Mouse (Mus musculus): ENCODE results near the gene E4f1.

Gene E4f1

DNA sequence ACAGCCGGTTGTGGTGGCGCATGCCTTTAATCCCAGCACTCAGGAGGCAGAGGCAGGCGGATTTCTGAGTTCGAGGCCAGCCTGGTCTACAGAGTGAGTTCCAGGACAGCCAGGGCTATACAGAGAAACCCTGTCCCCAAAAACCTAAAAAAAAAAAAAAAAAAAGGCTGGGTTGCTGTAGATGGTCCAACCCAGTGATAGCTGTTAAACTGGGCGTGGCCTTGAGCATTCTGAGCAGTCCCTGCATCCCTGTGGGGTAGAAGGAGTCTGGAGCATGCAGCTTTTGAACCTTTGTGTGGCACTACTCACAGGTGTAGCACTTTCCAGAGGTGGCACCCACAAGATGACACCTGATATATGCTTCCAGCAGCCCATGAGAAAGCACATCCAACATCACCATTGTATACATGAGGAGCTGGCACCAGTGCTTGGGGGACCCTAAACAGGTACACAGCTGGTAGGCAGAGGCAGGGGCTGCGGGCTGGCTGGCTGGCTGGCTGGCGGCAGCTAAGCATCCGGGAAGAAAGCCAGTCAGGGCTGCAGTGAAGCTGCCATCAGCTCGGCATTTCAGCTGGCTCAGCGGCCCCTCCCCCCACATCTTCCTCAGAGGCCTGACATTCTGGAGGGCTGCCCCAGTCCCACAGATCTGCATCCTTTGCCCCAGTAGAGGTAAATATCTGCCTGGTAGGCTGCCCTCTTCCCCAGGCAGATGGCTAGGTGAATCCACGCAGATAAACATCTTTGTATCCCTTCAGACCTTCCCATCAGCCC is 15.2 kb upstream of the E4f1 start:
- intact Hi-C loops (cut with DNase I) = loop anchor here (5.0 kb wide), 1 partner anchor 47 kb away; the partner anchor contains the start of gene Rab26

DNA sequence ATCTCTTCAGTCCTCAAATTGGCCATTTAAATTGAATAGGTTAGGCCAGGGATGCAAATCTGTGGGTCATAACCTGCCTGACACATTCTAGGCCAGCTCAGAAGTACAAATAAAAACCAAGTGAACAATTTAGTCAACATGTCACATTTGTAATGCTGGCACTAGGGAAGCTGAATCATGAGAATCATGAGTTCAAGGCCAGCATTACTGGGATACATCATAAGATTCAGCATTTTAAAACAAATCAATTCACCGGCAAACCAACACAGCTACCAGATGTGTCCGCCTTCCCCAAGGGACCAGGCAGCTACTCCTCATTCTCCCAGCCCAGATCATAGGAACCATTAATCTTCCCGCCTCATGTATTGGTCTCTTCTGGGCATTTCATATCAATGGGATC is 13.4 kb upstream of the E4f1 start:
- intact Hi-C loops (cut with DNase I) = no loop called here

DNA sequence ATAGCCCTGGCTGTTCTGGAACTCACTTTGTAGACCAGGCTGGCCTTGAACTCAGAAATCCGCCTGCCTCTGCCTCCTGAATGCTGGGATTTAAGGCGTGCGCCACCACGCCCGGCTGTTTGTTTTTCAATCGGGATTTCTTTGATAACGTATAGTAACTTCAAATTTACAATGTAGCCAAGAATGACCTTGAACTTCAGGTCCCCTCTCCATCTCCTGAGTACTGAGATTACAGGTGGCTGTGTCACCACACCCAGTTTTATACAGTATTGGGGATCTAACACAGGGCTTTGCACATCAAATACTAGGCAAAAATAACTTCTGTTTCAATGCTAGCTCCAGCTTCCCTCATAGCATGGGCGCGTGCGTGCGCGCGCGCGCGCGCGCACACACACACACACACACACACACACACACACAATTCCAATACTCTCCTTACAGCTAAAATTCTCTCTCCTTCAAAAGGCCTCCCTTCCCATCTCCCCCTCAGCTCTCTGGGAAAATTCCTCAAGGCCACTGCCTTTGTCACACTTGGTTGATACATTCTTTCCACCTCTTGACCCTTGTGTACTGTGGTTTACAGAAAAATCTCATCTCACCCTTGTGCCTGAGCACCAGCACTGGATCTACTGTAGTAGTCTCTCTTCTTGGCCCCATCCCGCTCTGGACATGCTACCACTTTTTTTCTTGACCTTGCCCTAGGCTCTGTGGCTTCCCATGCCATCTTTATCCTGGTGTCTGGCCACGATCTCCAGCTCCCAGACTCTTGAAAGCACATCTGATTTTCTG is 11.1 kb upstream of the E4f1 start:
- intact Hi-C loops (cut with DNase I) = no loop called here

DNA sequence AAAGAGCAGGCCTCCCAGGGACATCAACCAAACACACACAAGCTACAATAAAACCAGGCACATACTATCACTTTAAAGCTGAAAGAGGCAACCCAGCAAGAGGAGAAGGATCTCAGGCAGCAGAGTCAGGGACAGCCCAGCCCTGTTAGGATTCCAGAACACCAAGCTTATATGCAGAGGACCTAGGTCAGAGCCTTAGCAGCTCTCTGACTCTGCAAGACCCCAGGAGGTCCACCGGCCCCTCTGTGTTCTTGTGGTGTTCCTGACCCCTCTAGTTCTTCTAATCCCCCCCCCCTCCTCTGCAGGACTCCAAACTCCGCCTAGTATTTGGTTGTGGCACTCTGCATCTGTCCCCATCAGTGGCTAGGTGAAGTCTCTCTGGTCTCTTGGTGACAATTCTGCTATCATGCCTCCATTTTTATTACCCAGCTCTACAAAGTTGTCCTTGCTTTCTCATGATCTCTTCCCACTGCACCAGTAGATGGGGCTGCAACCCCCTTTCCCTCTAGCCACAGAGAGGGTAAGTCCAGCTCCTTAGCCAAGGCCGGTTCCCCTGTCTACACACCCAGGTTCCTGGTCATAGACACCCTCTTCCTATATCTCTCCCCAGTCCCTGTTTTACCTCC is 10.2 kb upstream of the E4f1 start:
- intact Hi-C loops (cut with DNase I) = no loop called here

DNA sequence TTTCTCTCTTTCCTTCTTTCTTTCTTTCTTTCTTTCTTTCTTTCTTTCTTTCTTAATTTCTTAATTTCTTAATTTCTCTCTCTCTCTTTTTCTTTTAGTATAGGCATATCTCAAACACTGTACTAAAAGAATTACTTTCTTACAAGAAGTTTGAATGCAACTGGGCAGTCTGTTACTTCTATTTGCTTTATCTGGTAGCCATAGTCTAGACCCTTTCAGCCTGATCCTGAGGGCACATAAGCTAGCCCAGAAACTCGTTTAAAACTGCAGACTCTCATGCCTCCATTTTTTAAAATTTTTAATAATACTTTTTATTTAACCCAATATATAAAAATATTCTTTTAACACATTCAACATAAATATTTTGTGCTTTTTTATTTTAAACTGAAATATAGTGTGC is 9.3 kb upstream of the E4f1 start:
- intact Hi-C loops (cut with DNase I) = loop anchor here (5.0 kb wide), 1 partner anchor 33 kb away; no protein-coding TSS in a partner anchor

DNA sequence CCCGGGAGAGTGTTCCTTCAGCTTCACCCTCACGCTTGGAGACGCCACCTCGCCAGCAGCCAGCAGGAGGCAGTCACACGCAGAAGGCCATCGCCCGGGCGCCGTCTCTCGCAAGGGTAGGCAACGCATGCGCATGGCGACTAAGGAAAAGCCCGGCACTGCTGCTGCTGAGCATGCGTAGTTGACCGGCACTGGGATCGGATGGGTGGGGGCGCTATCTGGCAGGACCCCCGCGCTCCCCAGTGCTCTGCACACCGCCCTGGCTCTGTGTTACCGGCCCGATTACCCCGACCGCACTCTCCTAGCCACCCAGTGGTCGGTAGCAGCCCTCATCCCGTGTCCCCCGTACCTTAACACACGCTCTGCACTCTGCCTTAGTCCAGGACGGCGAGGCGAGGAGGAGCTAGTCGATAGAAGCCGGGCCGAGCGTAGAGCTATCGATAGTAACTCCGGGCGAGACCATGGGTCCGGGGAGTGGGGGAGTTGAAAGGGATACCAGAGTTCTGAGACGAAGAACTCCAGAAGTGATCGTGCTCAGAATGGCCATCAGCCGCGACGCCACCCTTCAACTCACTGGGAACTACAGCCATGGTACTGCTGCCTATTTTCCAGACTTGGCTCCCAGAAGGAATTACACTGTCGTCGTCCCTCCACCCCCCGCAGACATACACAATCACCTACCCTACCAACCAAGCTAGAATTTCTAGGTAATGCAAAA is 8.7 kb upstream of the E4f1 start, which contains the start of gene Mlst8:
Gene Mlst8 (minus strand): TSS at position 416 of the 718 bp plus-strand sequence.
- intact Hi-C loops (cut with DNase I) = loop anchor here (5.0 kb wide), 1 partner anchor 33 kb away; no protein-coding TSS in a partner anchor

DNA sequence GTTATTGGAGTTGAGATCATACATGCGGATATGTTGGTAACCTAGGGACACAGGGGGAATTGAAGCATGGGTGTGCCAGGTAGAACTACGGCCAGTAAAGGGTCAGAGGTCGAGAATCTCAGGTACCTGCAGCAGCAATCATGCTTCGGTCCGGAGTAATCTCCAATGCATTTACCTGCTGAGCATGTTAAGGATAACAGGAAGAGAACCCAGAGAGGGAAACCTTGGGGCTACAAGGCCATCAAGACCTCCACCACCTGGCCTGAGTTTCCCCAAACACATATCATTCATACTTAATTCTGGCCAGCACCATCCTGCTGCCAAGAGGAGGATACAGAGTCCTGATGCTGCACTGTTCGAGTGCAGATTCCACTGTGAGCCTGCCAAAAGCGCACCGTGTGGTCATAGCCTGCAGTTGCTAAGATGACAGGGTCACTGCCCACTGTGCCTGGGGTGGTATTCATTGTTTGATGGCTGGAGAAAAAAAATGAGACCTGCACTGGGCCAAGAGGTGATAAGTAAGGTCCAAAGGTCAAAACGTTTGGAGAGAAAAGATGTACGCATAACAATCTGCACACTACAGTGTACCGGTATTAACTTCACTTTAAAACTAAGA is 8.0 kb upstream of the E4f1 start:
- intact Hi-C loops (cut with DNase I) = loop anchor here (5.0 kb wide), 1 partner anchor 34 kb away; no protein-coding TSS in a partner anchor

DNA sequence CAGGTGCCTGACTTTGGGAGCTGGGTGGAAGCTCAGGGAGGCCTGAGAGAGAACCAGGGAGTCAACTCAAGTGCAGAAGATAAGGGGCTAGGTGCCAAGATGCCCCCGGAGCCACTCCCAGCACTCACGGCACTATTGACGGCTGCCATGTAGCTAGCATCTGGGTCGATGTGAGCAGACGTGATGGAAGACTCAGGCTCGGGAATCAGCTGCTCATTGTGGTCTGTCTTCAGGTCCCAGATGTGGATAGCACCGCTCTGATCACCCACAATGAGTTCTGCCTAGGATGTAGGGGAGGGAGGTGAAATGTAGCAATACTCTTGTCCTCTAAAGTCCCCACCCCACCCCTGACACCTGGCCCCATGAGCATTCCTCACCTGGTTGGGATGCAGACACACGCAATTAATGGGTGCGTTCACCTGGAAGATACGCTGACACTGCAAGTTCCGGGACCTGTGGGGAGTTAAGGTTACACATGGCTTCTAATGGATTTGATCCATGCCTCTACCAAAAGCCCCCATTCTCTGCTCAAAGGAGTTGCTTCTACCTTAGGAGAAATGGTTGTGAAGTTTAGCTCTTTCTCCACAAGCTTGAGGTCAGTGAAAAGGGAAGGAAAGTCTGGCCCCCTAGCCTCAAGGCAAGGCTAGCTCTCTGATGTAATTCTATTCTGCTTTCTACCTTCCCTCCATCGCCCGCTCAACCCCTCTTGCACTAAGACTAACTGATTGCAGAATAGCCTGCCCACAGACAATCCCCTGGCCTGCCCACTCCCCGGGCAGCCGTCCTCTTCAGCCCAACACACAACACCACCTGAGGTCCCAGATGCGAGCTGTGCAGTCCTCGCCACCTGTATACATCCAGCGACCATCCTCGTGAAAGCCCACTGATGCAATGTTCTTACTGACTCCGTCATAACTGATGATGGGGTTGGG is 7.2 kb upstream of the E4f1 start:
- intact Hi-C loops (cut with DNase I) = loop anchor here (5.0 kb wide), 1 partner anchor 35 kb away; no protein-coding TSS in a partner anchor

DNA sequence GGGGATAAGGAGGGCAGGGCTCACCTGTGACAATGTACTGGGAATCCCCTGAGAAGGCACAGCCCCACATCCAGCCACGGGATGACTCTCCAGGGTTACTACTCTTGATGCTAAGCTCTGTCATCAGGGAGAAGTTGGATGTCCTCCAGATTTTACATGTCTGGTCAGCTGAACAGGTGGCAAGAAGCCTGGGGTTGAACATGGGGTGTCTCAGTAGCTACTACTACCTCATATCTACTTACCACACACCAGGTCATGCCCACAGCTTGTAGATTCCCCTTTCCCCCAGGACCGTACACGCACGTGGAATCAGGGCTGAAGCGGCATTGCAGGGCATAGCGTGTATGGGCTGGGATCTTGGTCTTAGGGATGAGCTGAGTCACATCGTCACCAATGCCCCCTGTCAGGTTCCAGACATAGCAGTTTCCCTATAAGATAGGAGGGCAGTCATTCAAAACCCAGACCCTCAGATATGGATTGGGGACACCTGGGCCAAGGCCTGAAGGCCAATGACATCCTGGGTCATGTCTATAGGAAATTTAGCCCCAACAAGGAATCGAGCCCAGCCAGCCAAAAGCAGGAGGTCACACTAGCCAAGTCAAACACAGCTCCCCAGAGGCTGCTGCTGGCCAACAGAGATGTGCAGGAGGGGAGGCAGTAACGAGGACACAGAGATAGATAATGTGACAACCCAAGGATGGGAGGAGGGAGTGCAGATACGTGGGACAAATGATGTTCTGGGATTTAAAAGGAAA is 6.1 kb upstream of the E4f1 start:
- intact Hi-C loops (cut with DNase I) = loop anchor here (5.0 kb wide), 1 partner anchor 36 kb away; no protein-coding TSS in a partner anchor

DNA sequence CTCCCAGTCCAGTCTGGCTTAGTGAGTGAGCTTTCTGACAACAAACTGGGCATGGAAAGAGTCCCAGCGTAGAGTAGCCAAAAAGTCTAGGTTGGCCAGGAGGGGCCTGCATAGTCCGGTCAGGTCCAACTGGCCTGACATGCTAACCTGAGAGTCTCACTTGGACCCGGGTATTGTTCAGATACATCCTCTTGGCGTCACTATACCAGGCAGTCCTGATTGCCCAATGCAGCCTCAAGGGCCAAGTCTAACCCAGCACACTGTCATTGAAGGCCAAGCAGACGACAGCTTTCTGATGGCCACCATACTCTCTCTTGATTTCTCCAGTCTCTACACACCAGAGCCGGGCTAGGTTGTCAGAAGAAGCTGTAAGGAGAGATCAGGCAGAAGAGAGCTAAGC is 5.5 kb upstream of the E4f1 start:
- intact Hi-C loops (cut with DNase I) = loop anchor here (5.0 kb wide), 1 partner anchor 37 kb away; no protein-coding TSS in a partner anchor

DNA sequence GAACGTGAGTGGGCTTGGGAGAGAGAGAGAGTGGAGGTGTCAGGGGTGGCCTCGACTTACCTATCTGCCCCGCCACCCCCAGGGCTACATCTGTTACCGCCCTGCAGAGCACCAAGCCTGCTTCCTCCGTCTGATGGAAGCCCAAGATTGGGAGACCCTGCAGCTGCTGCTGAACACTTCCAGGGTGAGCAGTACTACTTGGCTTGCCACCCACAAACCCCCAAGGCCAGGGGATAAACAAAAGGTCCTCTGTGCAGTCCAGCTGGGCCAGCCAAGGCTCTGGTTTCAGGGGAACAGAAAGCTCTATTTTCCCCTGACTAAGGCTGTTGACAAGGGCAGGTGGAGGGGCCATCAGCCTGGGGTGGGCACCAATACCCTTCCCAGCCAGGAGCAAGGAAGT is 4.4 kb upstream of the E4f1 start:
- intact Hi-C loops (cut with DNase I) = no loop called here

DNA sequence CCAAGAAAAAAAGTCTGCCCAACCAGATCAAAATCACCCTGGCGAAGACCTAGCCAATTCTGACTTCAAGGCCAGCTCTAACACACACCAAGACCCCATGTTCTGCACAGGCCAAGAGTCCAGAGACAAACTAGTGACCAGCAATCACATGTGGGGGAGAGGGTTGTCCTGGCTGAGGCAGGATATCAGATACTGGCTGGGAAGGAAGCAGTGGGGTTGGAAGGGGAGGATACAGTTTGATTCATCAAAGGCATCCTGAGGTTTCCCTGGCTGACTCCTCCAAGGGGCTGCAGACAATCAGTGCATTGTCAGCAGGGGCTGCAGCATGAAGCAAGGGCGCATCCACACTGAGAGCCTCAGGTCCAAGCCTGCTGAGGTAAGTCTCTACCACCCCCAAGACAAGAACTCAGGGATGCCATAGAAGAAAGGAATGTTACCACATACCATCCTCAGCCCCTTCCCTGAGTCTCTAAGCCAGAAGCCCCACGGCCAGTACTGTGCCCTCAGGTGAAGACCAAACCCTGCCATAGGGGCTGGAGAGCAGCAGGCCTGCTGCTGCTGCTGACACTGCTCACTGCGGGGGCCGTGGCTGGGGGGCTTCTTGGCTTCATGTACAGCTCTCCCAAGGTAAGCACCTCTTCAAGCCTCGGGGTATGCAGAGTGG is 3.6 kb upstream of the E4f1 start, which contains the start of gene Bricd5:
Gene Bricd5 (plus strand): TSS at position 273 of the 664 bp plus-strand sequence.
- intact Hi-C loops (cut with DNase I) = no loop called here

DNA sequence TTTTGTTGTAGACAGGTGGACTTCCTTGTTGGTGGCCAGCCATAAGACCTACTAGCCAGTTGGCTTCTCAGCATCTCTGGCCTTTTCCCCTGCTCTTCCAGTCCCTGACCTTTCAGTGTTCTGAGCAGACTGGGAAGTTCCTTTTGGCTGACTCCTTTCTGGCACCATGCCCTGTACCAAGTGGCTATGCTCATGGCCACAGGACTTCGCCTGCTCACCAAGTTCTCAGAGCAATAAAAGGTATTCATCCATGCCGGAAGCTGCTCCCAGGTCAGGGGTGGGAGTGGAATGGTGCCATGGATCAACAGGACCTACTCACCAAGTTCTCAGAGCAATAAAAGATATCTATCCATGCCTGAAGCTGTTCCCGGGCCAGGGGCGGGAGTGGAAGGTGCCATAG is 2.4 kb upstream of the E4f1 start:
- intact Hi-C loops (cut with DNase I) = no loop called here

DNA sequence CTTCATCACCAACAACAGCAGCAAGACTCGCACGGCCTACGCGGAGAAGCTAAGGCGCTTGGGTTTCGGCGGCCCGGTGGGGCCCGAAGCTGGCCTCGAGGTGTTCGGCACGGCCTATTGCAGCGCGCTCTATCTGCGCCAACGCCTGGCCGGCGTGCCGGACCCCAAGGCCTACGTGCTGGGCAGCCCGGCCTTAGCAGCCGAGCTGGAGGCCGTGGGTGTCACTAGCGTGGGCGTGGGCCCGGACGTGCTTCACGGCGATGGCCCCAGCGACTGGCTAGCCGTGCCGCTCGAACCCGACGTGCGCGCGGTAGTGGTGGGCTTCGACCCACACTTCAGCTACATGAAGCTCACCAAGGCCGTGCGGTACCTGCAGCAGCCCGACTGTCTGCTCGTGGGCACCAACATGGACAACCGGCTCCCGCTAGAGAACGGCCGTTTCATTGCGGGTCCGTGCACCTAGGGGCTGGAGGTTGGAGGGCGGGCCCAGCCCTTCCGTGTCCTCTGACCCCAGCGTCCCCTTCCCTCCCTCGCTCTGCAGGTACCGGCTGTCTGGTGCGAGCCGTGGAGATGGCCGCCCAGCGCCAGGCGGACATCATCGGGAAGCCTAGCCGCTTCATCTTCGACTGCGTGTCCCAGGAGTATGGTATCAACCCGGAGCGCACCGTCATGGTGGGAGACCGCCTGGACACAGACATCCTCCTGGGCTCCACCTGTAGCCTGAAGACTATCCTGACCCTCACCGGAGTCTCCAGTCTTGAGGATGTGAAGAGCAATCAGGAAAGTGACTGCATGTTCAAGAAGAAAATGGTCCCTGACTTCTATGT is 801 bp upstream of the E4f1 start:
- intact Hi-C loops (cut with DNase I) = no loop called here

DNA sequence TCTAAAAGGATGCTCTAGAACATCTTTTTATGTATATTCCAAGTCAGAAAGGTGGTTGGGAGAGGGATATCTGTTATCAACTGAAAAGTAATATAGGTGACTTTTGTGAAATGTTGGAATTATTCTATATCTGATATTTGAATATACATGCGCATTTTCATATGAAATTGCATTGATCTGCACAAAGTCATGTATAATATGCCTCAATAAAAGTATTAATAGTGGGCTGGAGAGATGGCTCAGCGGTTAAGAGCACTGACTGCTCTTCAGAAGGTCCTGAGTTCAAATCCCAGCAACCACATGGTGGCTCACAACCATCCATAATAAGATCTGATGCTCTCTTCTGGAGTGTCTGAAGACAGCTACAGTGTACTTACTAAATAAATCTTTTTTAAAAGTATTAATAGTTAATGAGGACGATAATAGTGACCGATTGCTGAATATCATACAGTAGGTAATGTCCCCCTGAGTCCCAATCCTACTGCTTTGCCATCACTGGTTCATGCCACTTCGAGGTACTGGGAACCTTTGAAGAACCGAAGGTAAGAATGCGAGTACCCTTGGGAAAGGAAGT is 690 bp downstream of the E4f1 start:
- intact Hi-C loops (cut with DNase I) = no loop called here

DNA sequence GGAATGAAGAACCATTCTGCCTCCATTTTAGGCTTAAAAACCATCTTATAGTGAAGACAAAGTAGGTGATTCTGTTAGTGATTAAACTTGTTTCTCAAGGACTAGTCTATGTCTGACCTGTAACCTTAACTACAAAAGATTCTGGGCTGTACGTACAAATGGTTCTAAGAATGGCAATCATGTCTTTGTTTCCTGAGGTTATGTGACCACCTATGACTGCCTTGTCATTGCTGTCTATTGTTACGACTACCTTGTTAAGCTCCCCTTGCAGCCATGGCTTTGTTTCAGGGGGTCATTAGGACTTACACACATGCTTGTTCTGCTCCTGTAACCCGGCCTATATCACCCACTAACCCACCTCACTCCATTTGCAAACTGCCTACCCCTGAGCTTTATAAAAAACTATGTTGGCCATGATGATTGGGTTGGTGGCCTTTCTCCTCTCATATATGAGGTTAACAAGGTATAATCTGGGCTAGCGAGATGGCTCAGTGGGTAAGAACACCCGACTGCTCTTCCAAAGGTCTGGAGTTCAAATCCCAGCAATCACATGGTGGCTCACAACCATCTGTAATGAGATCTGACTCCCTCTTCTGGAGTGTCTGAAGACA is 1.4 kb downstream of the E4f1 start:
- intact Hi-C loops (cut with DNase I) = no loop called here
